Mouse (Mus musculus) stomach, postnatal 0 days (tissue): ENCODE data around the gene Kif6. TPM values are rescaled to one million over a fixed set of nuclear protein-coding genes. Genes with fewer than 3 reads are reported as not detected.

ENCODE experiments used
- ATAC-seq: fragments of 200-750 bp; cut with Nextera tagmentation; 2 replicates; pipeline ENCODE4 v1.8.0; 2017; ENCODE audit not compliant: low FRiP score, low TSS enrichment
- DNase-seq: peaks from one replicate; pipeline ENCODE4 v3.0.0-alpha.2; 2016; ENCODE audit warnings: low spot score
- H3K27ac ChIP-seq: fragments of 300-500 bp; sonication (generic); replicated peaks from 2 replicates; pipeline ENCODE4 v1.5.1; 2014; ENCODE audit warnings: mild to moderate bottlenecking, control low read depth
- H3K27me3 ChIP-seq: fragments of 300-500 bp; sonication (generic); 2 replicates; pipeline ENCODE4 v1.6.1; 2014; ENCODE audit warnings: low read length; ENCODE audit not compliant: control insufficient read depth, insufficient read depth
- H3K36me3 ChIP-seq: fragments of 300-500 bp; sonication (generic); 2 replicates; pipeline ENCODE4 v1.6.1; 2014; ENCODE audit warnings: low read length, mixed read lengths; ENCODE audit not compliant: control insufficient read depth, insufficient read depth
- H3K4me1 ChIP-seq: fragments of 300-500 bp; sonication (generic); replicated peaks from 2 replicates; pipeline ENCODE4 v1.6.1; 2014; ENCODE audit warnings: antibody characterized with exemption; ENCODE audit not compliant: control insufficient read depth, insufficient read depth
- H3K4me2 ChIP-seq: fragments of 300-500 bp; sonication (generic); replicated peaks from 2 replicates; pipeline ENCODE4 v1.6.1; 2014; ENCODE audit warnings: low read depth, mild to moderate bottlenecking, control low read depth, moderate library complexity
- H3K4me3 ChIP-seq: fragments of 300-500 bp; sonication (generic); 2 replicates; pipeline ENCODE4 v1.5.1; 2014; ENCODE audit warnings: low read depth, low read length, control low read depth
- H3K9ac ChIP-seq: fragments of 300-500 bp; sonication (generic); 2 replicates; pipeline ENCODE4 v1.6.1; 2014; ENCODE audit warnings: mild to moderate bottlenecking, low read length, control low read depth, mixed read lengths
- H3K9me3 ChIP-seq: fragments of 300-500 bp; sonication (generic); 2 replicates; pipeline ENCODE4 v1.6.1; 2016; ENCODE audit warnings: low read length; ENCODE audit not compliant: control insufficient read depth
- CTCF ChIP-seq: IDR thresholded peaks from 2 replicates; pipeline ENCODE4 v1.5.1; 2016; ENCODE audit warnings: antibody characterized with exemption, low read depth, mild to moderate bottlenecking, moderate library complexity
- EP300 ChIP-seq: optimal IDR thresholded peaks from 2 replicates; pipeline ENCODE3; 2016; ENCODE audit warnings: antibody characterized with exemption
- WGBS: fragments of 180-500 bp; shearing (Covaris S2); extraction: QIAGEN DNeasy Blood & Tissue Kit; methylation state at CpG from one replicate; pipeline ENCODE4 v1.1.7; 2014; 5-methylcytosine and 5-hydroxymethylcytosine counted together
- polyA plus RNA-seq: library from polyadenylated mRNA; unstranded; fragments of >200 nt; fragmentation: Nextera tagmentation; extraction: Ambion mirVana; gene quantifications from 2 replicates; pipeline ENCODE4 v1.2.1, GENCODE M21; 2015

Gene Kif6
- polyA plus RNA-seq, 1 experiment from 2014 or later: 0.85 TPM

- no peaks in the 10 kb centered on the region for H3K27me3 ChIP-seq
- no peak for TF ChIP-seq CTCF
- no peaks in the 10 kb centered on the region for H3K4me1 ChIP-seq
- no peaks in the 10 kb centered on the region for H3K36me3 ChIP-seq
- no peak overlapping the region for H3K4me2 ChIP-seq
- H3K4me3 ChIP-seq: no peak overlapping the region
- ATAC-seq (no peak), DNase-seq (peak; percentile 3)
- H3K27ac ChIP-seq: no peak overlapping the region
- WGBS: 90% methylated on average over 3 of the region's 3 CpGs
- no peaks in the 10 kb centered on the region for H3K9me3 ChIP-seq
- H3K9ac ChIP-seq: no peak overlapping the region
These were observed 180.3 kb downstream of the Kif6 start for GRCm38 (mm10) chr17:49795241-49795640.

GRCm38 (mm10) chr17:49796116-49796515 lies 181.2 kb downstream of the Kif6 start:
- Histone ChIP-seq H3K4me3 (no peak overlapping the region), H3K36me3 (no peaks in the 10 kb centered on the region), H3K9ac (no peak overlapping the region), H3K4me2 (no peak overlapping the region), H3K27me3 (no peaks in the 10 kb centered on the region), H3K27ac (no peak overlapping the region), H3K4me1 (no peaks in the 10 kb centered on the region), H3K9me3 (no peaks in the 10 kb centered on the region)
- DNase-seq: peak; percentile 1
- 76% methylated on average over 3 of the region's 3 CpGs for WGBS
- no peak for ATAC-seq
- no peak for TF ChIP-seq CTCF
- no peak for TF ChIP-seq EP300

- TF ChIP-seq EP300 (no peak), CTCF (no peak)
- Histone ChIP-seq H3K4me2 (no peak overlapping the region), H3K9me3 (no peaks in the 10 kb centered on the region), H3K4me1 (no peaks in the 10 kb centered on the region), H3K4me3 (no peak overlapping the region), H3K27me3 (no peaks in the 10 kb centered on the region), H3K36me3 (no peaks in the 10 kb centered on the region), H3K27ac (no peak overlapping the region), H3K9ac (no peak overlapping the region)
- DNase-seq (peak; percentile 9), ATAC-seq (no peak)
- WGBS: 57% methylated on average over 5 of the region's 5 CpGs
These were observed 184.2 kb downstream of the Kif6 start for GRCm38 (mm10) chr17:49799168-49799567.

- DNase-seq (no peak), ATAC-seq (no peak)
- no peaks in the 10 kb centered on the region for H3K4me1 ChIP-seq
- no peak overlapping the region for H3K4me2 ChIP-seq
- H3K9me3 ChIP-seq: no peaks in the 10 kb centered on the region
- H3K27ac ChIP-seq: no peak overlapping the region
- WGBS: 58% methylated on average over 2 of the region's 2 CpGs
- H3K36me3 ChIP-seq: no peaks in the 10 kb centered on the region
- H3K9ac ChIP-seq: no peak overlapping the region
- H3K4me3 ChIP-seq: no peak overlapping the region
- no peaks in the 10 kb centered on the region for H3K27me3 ChIP-seq
- no peak for TF ChIP-seq EP300
- TF ChIP-seq CTCF: no peak
These were observed 185.2 kb downstream of the Kif6 start for GRCm38 (mm10) chr17:49800157-49800556.

GRCm38 (mm10) chr17:49807461-49807860 lies 192.5 kb downstream of the Kif6 start:
- Histone ChIP-seq H3K9me3 (no peaks in the 10 kb centered on the region), H3K27me3 (no peaks in the 10 kb centered on the region), H3K4me3 (no peak overlapping the region), H3K4me1 (no peaks in the 10 kb centered on the region), H3K27ac (no peak overlapping the region), H3K36me3 (no peaks in the 10 kb centered on the region), H3K4me2 (no peak overlapping the region), H3K9ac (no peak overlapping the region)
- 86% methylated on average over 4 of the region's 4 CpGs for WGBS
- ATAC-seq (no peak), DNase-seq (no peak)
- no peak for TF ChIP-seq CTCF
- no peak for TF ChIP-seq EP300

- Histone ChIP-seq H3K9ac (no peak overlapping the region), H3K27me3 (no peaks in the 10 kb centered on the region), H3K4me1 (no peaks in the 10 kb centered on the region), H3K4me3 (no peak overlapping the region), H3K4me2 (no peak overlapping the region), H3K36me3 (no peaks in the 10 kb centered on the region), H3K9me3 (no peaks in the 10 kb centered on the region), H3K27ac (no peak overlapping the region)
- ATAC-seq: no peak
- no peak for TF ChIP-seq EP300
- TF ChIP-seq CTCF: no peak
- 65% methylated on average over 6 of the region's 6 CpGs for WGBS
- no peak for DNase-seq
These were observed 193.9 kb downstream of the Kif6 start for GRCm38 (mm10) chr17:49808712-49809343.
